In the genomic region with DNA sequence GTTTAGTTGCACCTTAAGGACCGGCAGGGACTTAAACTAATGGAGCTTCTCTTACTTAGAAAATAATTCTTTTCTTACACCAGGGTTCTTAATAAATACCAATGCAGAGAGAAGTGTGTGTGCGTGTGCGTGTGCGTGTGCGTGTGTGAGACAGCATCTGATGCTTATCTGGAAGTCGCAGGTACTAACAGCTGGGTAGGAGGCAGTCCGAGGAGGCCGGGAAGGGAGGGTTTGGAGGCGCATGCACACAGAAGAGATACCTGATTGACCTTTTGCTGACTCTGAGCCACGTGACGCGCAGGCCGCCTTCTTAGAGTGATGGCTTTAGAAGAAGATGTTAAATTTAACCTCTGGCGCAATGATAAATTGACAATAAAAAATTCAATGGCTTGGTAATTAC, we compare ENCODE assay signal across 17 mouse cellular contexts.
DNase-seq lines count a peak whose midpoint lies in the region; ATAC-seq and TF ChIP-seq lines count a peak whose summit lies in the region.
"Had no signal": no experiment of that assay in that cellular context is flagged by ENCODE, and none has a peak within 500 bp of the region (broad histone marks: within the 10 kb centered on the region; RNA-seq: fewer than 3 reads in every experiment).

No protein-coding gene starts in this region.

- no peaks in the 10 kb centered on the region for H3K27me3 ChIP-seq in hindbrain, embryonic 11.5 days (ENCODE audit: control insufficient read depth, insufficient read depth, low read length)
- no peaks in the 10 kb centered on the region for H3K27me3 ChIP-seq in midbrain, embryonic 12.5 days
- H3K27me3 ChIP-seq in neural tube, embryonic 15.5 days (replicated peaks): no peaks in the 10 kb centered on the region
- no peaks in the 10 kb centered on the region for H3K27me3 ChIP-seq in heart, adult 2 months (ENCODE audit: control insufficient read depth, insufficient read depth, low read length)
- H3K27me3 ChIP-seq: stomach, embryonic 15.5 days had no signal

- peak; percentile 64 for DNase-seq in heart, adult 11 months
- DNase-seq in heart, postnatal 10 days: no peak
- peak; percentile 51 for DNase-seq in hindbrain, embryonic 11.5 days (ENCODE audit: low spot score)
- DNase-seq in right cerebral cortex, postnatal 14 days: no peak
- DNase-seq in heart, adult 2 months: no peak
- DNase-seq: adrenal gland, adult 2 months; cerebellum, postnatal 14 days; kidney, adult 8-10 months; liver; right cerebral cortex, postnatal 4 days; thymus, postnatal 25 days had no signal

- H3K79me2 ChIP-seq in heart, adult 2 months (replicated peaks; ENCODE audit: control insufficient read depth, insufficient read depth, low read length): no peaks in the 10 kb centered on the region

- 69% methylated on average over 14 of the region's 14 CpGs for WGBS in hindbrain, embryonic 11.5 days
- 75% methylated on average over 14 of the region's 14 CpGs for WGBS in midbrain, embryonic 12.5 days
- WGBS in neural tube, embryonic 15.5 days: 36% methylated on average over 14 of the region's 14 CpGs
- WGBS in heart, adult 2 months: 84% methylated on average over 14 of the region's 14 CpGs

- H3K4me2 ChIP-seq in hindbrain, embryonic 11.5 days (replicated peaks; ENCODE audit: low read depth, low read length): no peak overlapping the region
- 0 out of 2 replicates have a peak overlapping the region, but pooled peaks have one; percentile 17 for H3K4me2 ChIP-seq in midbrain, embryonic 12.5 days (replicated peaks)
- H3K4me2 ChIP-seq in neural tube, embryonic 15.5 days: peak overlapping the region; percentile 20
- H3K4me2 ChIP-seq: stomach, embryonic 15.5 days had no signal

- no peaks in the 10 kb centered on the region for H3K36me3 ChIP-seq in hindbrain, embryonic 11.5 days (ENCODE audit: control insufficient read depth, insufficient read depth, low read length)
- H3K36me3 ChIP-seq in midbrain, embryonic 12.5 days: no peaks in the 10 kb centered on the region
- no peaks in the 10 kb centered on the region for H3K36me3 ChIP-seq in neural tube, embryonic 15.5 days
- H3K36me3 ChIP-seq in heart, adult 2 months (ENCODE audit: control insufficient read depth, insufficient read depth, low read length): no peaks in the 10 kb centered on the region
- H3K36me3 ChIP-seq: stomach, embryonic 15.5 days had no signal

- H3K9me3 ChIP-seq in hindbrain, embryonic 11.5 days (ENCODE audit: control insufficient read depth, low read length): no peaks in the 10 kb centered on the region
- no peaks in the 10 kb centered on the region for H3K9me3 ChIP-seq in midbrain, embryonic 12.5 days
- no peaks in the 10 kb centered on the region for H3K9me3 ChIP-seq in neural tube, embryonic 15.5 days (replicated peaks)
- H3K9me3 ChIP-seq: stomach, embryonic 15.5 days had no signal

- H3K9ac ChIP-seq in hindbrain, embryonic 11.5 days (ENCODE audit: low read depth, low read length): no peak overlapping the region
- no peak overlapping the region for H3K9ac ChIP-seq in midbrain, embryonic 12.5 days (replicated peaks)
- H3K9ac ChIP-seq in neural tube, embryonic 15.5 days (replicated peaks): no peak overlapping the region
- no peak overlapping the region for H3K9ac ChIP-seq in heart, adult 2 months (ENCODE audit: low read depth, low read length)
- H3K9ac ChIP-seq: stomach, embryonic 15.5 days had no signal

- intact Hi-C loops in heart, postnatal 10 days (cut with DNase I): no loop called here
- intact Hi-C loops in heart, adult 2 months (cut with DNase I): no loop called here

- no peak for TF ChIP-seq POLR2A in heart, adult 2 months (IDR thresholded peaks at IDR 0.05; ENCODE audit: insufficient read depth, low read depth, low read length)

- no peak for TF ChIP-seq CTCF in heart, adult 2 months (IDR thresholded peaks at IDR 0.05)

- H3K4me3 ChIP-seq in hindbrain, embryonic 11.5 days (ENCODE audit: low read depth, low read length): no peak overlapping the region
- H3K4me3 ChIP-seq in midbrain, embryonic 12.5 days: no peak overlapping the region
- no peak overlapping the region for H3K4me3 ChIP-seq in neural tube, embryonic 15.5 days (replicated peaks)
- no peak overlapping the region for H3K4me3 ChIP-seq in heart, adult 2 months
- H3K4me3 ChIP-seq: layer of hippocampus, adult 2 months; stomach, embryonic 15.5 days had no signal

- H3K4me1 ChIP-seq in hindbrain, embryonic 11.5 days (replicated peaks; ENCODE audit: control insufficient read depth, insufficient read depth, low read length): peaks cover 3% of the 10 kb centered on the region; the same call in 1 of the 2 replicates
- peaks cover 29% of the 10 kb centered on the region for H3K4me1 ChIP-seq in midbrain, embryonic 12.5 days
- peaks cover 29% of the 10 kb centered on the region for H3K4me1 ChIP-seq in neural tube, embryonic 15.5 days
- no peaks in the 10 kb centered on the region for H3K4me1 ChIP-seq in heart, adult 2 months (ENCODE audit: control insufficient read depth, insufficient read depth, low read length)
- H3K4me1 ChIP-seq: stomach, embryonic 15.5 days had no signal

- H3K27ac ChIP-seq in hindbrain, embryonic 11.5 days (ENCODE audit: low read depth, low read length): peak overlapping the region; percentile 82
- peak overlapping the region; percentile 78 for H3K27ac ChIP-seq in midbrain, embryonic 12.5 days (replicated peaks)
- peak overlapping the region; percentile 10; the same call in 1 of the 2 replicates for H3K27ac ChIP-seq in neural tube, embryonic 15.5 days (replicated peaks)
- no peak overlapping the region for H3K27ac ChIP-seq in heart, adult 2 months
- H3K27ac ChIP-seq: layer of hippocampus, adult 2 months; stomach, embryonic 15.5 days had no signal

- no peak for TF ChIP-seq EP300 in heart, adult 2 months (IDR thresholded peaks at IDR 0.05; ENCODE audit: insufficient read depth, low read depth, low read length)

- ATAC-seq in hindbrain, embryonic 11.5 days (ENCODE audit: low FRiP score): peak; percentile 63; the same call in 1 of the 2 replicates
- ATAC-seq in midbrain, embryonic 12.5 days (ENCODE audit: low FRiP score, low read depth): no peak; the same call in 1 of the 2 replicates
- ATAC-seq in neural tube, embryonic 15.5 days (ENCODE audit: low FRiP score): peak; percentile 53; the same call in 1 of the 2 replicates
- ATAC-seq in erythroblast, adult 5-6 weeks (replicated peaks; ENCODE audit: low FRiP score, poor library complexity, severe bottlenecking): no peak
- ATAC-seq: Patski had no signal

Comparison
In these comparisons a context has a peak if more than half of its experiments do, and no peak if none do; other contexts are left out.
1. DNase-seq: peak in heart, adult 11 months (single experiment) and hindbrain, embryonic 11.5 days (single experiment); none in heart, postnatal 10 days (0 of 2), right cerebral cortex, postnatal 14 days (single experiment) and heart, adult 2 months (0 of 2).
2. ATAC-seq: peak in hindbrain, embryonic 11.5 days (single experiment) and neural tube, embryonic 15.5 days (single experiment); none in midbrain, embryonic 12.5 days (single experiment) and erythroblast, adult 5-6 weeks (single experiment).